Mouse (Mus musculus): ENCODE measurements around the gene Golga2. TPM values are rescaled to one million over a fixed set of nuclear protein-coding genes. Genes with fewer than 3 reads are reported as not detected.
A peak's percentile ranks its signal among the peaks of the same experiment; 100 is the strongest.

Gene Golga2
- 10 to 100 TPM; 56.0 to 62.9 TPM for total RNA-seq (2021)
- long read RNA-seq, experiment 1, full-length matches to known transcripts = 60 of 115 reads
- long read RNA-seq, experiment 1, partial matches to known transcripts = 12 of 115 reads
- long read RNA-seq, experiment 1, other reads (novel, unspliced or antisense) = 43 of 115 reads
- long read RNA-seq, experiment 2, full-length matches to known transcripts = 61 of 111 reads
- long read RNA-seq, experiment 2, partial matches to known transcripts = 10 of 111 reads
- long read RNA-seq, experiment 2, other reads (novel, unspliced or antisense) = 40 of 111 reads

GRCm38 (mm10) chr2:32287334-32287840 lies at the start of gene Golga2:
Gene Golga2, plus strand, starts transcription at chr2:32287384.
- TF ChIP-seq CTCF (IDR thresholded peaks at IDR 0.05) = no peak
- peak; percentile 20 for DNase-seq
- intact Hi-C loops (cut with DNase I) = loop anchor here (5.0 kb wide), 2 partner anchors 135 to 150 kb away; partner anchors contain the start of gene Prrc2b
- Histone ChIP-seq H3K4me3 (peak within 1 kb of the TSS; percentile 71), H3K27ac (peak within 1 kb of the TSS; percentile 98)

- H3K4me3 ChIP-seq = peak overlapping the region; percentile 75
- DNase-seq = no peak
- H3K27ac ChIP-seq = peak overlapping the region; percentile 92
- TF ChIP-seq CTCF (IDR thresholded peaks at IDR 0.05) = no peak
- intact Hi-C loops (cut with DNase I) = loop anchor here (5.0 kb wide), 1 partner anchor 85 kb away; the partner anchor contains the start of gene Prrc2b
Observed at GRCm38 (mm10) chr2:32237571-32237970, 49.6 kb upstream of the Golga2 start.

- intact Hi-C loops (cut with DNase I) = loop anchor here (5.0 kb wide), 1 partner anchor 87 kb away; the partner anchor contains the start of gene Prrc2b
- no peak for TF ChIP-seq CTCF (IDR thresholded peaks at IDR 0.05)
- no peak overlapping the region for H3K27ac ChIP-seq
- no peak for DNase-seq
- no peak overlapping the region for H3K4me3 ChIP-seq
Observed at GRCm38 (mm10) chr2:32238708-32239435, 48.3 kb upstream of the Golga2 start.

DNA sequence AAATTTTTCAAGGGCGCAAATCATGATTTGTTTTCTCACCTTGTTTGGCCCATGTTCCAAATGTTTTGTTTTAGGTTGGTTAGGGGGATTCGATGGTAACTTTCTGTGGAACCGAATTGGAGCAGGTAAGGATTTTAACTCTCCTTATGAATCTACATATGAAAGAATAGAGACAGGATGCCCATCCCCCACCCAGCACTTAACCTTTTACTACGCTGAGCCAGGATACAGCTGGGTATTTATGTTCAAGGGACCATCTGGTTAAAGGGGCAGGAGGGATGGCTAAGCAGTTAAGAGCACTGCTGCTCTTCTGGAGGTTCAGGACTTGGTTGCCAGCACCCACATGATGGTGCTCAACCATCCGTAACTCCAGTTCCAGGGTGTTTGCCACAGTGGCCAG lies 46.6 kb upstream of the Golga2 start:
- Histone ChIP-seq H3K4me3 (no peak overlapping the region), H3K27ac (no peak overlapping the region)
- intact Hi-C loops (cut with DNase I) = no loop called here
- no peak for TF ChIP-seq CTCF (IDR thresholded peaks at IDR 0.05)
- no peak for DNase-seq

DNA sequence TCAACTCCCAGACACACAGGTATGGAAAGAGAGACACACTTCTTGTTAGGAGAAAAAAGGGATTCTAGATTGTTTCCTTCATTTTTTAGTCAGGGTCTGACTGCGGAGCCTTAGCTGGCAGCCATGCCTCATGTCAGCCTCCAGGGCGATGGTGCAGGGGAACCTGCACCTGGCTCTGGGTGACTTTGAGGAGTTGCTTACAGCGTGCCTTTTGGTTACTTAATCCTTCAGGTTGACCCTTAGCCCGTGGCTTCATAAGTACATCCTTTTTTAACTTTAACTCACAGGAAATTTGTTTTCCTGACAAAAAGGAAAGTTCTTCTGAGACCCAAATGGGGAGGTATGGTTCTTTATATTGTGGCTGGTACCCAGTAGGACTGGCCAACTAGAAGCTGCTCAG lies 44.2 kb upstream of the Golga2 start:
- no peak for DNase-seq
- TF ChIP-seq CTCF (IDR thresholded peaks at IDR 0.05) = no peak
- intact Hi-C loops (cut with DNase I) = no loop called here
- Histone ChIP-seq H3K4me3 (no peak overlapping the region), H3K27ac (no peak overlapping the region)

- no peak for TF ChIP-seq CTCF (IDR thresholded peaks at IDR 0.05)
- no peak overlapping the region for H3K4me3 ChIP-seq
- H3K27ac ChIP-seq = peak overlapping the region; percentile 20; the same call in 1 of the 2 replicates
- DNase-seq = peak; percentile 23
- intact Hi-C loops (cut with DNase I) = no loop called here
Observed at GRCm38 (mm10) chr2:32246741-32247140, 40.4 kb upstream of the Golga2 start.

GRCm38 (mm10) chr2:32248377-32249361 lies 38.5 kb upstream of the Golga2 start:
- no peak for TF ChIP-seq CTCF (IDR thresholded peaks at IDR 0.05)
- peak overlapping the region; percentile 66 for H3K27ac ChIP-seq
- DNase-seq = peak; percentile 75

DNA sequence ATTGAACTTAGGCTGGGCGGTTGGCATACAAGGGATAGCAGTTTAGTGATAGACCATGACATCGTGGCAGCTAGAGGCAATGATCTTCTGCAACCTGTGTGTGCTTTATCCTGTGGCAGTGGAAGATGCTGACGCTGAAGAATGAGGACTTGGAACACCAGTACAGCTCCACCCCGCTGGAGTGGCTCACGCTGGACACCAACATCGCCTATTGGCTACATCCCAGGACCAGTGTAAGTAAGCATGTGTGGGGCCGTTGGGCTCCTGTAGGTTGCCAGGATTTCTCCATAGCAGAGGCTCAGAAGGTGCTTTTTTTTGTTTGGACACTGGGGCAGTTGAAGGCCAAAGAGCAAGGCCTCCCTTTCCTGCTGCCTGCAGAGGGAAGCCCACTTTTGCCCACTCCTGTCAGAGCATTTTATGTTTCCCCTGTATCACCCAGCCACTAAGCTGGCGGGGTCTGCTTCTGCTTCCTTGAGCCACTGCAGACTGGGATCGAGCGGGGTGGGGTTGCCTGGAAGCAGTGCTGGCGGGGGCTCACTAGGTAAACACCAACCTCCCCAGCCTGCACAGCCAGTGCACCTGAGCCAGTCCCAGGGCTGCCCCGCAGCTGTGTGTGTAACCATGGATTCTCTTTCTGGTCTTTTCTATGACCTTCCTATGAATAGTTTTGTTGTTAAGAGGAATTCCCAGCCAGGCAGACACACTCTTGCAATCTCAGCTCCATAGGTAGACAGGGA lies 35.2 kb upstream of the Golga2 start:
- Histone ChIP-seq H3K27ac (peak overlapping the region; percentile 59), H3K4me3 (no peak overlapping the region)
- peak; percentile 78 for DNase-seq
- intact Hi-C loops (cut with DNase I) = no loop called here
- no peak for TF ChIP-seq CTCF (IDR thresholded peaks at IDR 0.05)

More at GRCm38 (mm10) chr2:32248377-32249361, 38.5 kb upstream of the Golga2 start:
- H3K4me3 ChIP-seq = no peak overlapping the region
- intact Hi-C loops (cut with DNase I) = no loop called here

DNA sequence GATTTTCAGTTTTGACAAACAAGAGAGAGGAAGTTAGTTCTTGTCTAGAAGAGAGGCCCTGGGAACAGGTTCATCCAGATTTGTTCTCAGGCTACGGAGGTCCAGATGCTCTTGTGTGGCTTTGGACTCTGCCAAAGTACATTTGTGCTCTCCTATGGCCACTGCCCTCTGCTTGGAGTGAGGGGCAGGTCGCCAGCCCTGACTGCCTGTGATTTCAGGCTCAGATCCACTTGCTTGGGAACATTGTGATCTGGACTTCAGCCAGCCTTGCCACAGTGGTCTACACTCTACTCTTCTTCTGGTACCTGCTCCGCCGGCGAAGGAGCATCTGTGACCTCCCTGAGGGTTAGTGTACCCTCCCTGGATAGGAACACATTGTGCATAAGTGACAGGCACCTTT lies 34.5 kb upstream of the Golga2 start:
- no peak for DNase-seq
- no peak overlapping the region for H3K4me3 ChIP-seq
- H3K27ac ChIP-seq = peak overlapping the region; percentile 59; the same call in 1 of the 2 replicates
- TF ChIP-seq CTCF (IDR thresholded peaks at IDR 0.05) = no peak
- intact Hi-C loops (cut with DNase I) = no loop called here

GRCm38 (mm10) chr2:32253352-32253751 lies 33.8 kb upstream of the Golga2 start:
- intact Hi-C loops (cut with DNase I) = no loop called here
- no peak for TF ChIP-seq CTCF (IDR thresholded peaks at IDR 0.05)
- Histone ChIP-seq H3K4me3 (no peak overlapping the region), H3K27ac (no peak overlapping the region)
- DNase-seq = no peak

DNA sequence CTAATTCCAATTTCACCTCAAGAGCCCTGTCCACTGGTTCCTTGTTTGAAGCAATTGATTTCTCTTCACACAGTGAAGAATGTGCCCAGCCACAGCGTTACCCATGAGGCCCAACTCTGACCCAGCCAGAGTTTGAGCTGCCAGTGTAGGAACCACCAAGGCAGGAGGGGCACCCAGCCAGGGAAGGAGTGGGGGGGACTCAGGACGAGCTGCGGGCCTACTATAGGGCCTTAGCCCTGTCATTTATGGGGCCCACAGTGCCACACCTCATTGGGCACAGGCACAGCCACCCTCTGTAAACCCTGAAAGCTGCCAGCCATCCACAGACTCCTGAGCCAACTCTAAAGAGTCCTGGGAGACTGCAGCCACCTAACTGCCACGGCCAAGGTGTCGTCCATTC lies 32.6 kb upstream of the Golga2 start:
- no peak for DNase-seq
- Histone ChIP-seq H3K27ac (no peak overlapping the region), H3K4me3 (no peak overlapping the region)
- intact Hi-C loops (cut with DNase I) = no loop called here
- TF ChIP-seq CTCF (IDR thresholded peaks at IDR 0.05) = no peak

Measured in gastrocnemius, adult 2 months (tissue).